Mouse (Mus musculus) megakaryocyte-erythroid progenitor cell, adult 5-6 weeks (primary cell): ENCODE results near the gene Comt. TPM values are rescaled to one million over a fixed set of nuclear protein-coding genes. Genes with fewer than 3 reads are reported as not detected.
A peak's percentile ranks its signal among the peaks of the same experiment; 100 is the strongest.

ENCODE experiments used
- ATAC-seq: replicated peaks from 2 replicates; pipeline ENCODE4 v1.8.0; 2016; ENCODE audit warnings: mild to moderate bottlenecking, inconsistent platforms; ENCODE audit not compliant: severe bottlenecking, poor library complexity, low FRiP score, low TSS enrichment
- total RNA-seq, 2 experiments: library from RNA; stranded (forward) in 1 of 2; stranded (reverse) in 1 of 2; fragments of 200-1000, 215-1000 nt in 1 of 2; fragments of >200 nt in 1 of 2; fragmentation: Nextera tagmentation in 1 of 2; gene quantifications; 2 replicates each; pipeline ENCODE4 v1.2.3; 2014 to 2017

The Comt gene
- total RNA-seq, 2 experiments from 2014 or later: 59.7 to 105 TPM

GRCm38 (mm10) chr16:18378489-18378888 is 48.2 kb downstream of the Comt start:
- ATAC-seq: no peak

GRCm38 (mm10) chr16:18377203-18377602 is 49.4 kb downstream of the Comt start:
- 0 out of 2 replicates have a peak, but pooled peaks have one; percentile 30 for ATAC-seq

- peak; percentile 35 for ATAC-seq
Measured at GRCm38 (mm10) chr16:18376297-18376954, 50.2 kb downstream of the Comt start.

GRCm38 (mm10) chr16:18373632-18374031 is 53.0 kb downstream of the Comt start:
- no peak for ATAC-seq

GRCm38 (mm10) chr16:18370197-18370596 is 56.5 kb downstream of the Comt start:
- ATAC-seq: peak; percentile 84

GRCm38 (mm10) chr16:18366849-18367248 is 59.8 kb downstream of the Comt start:
- ATAC-seq: no peak

GRCm38 (mm10) chr16:18362948-18363347 is 63.7 kb downstream of the Comt start:
- no peak for ATAC-seq

GRCm38 (mm10) chr16:18360151-18360805 is 66.4 kb downstream of the Comt start:
- no peak for ATAC-seq

GRCm38 (mm10) chr16:18357977-18358376 is 68.7 kb downstream of the Comt start:
- no peak for ATAC-seq

GRCm38 (mm10) chr16:18356961-18357360 is 69.7 kb downstream of the Comt start:
- no peak for ATAC-seq

Other genes starting within 250 kb of the Comt start
- gene Ccdc188, start 209.0 kb downstream of the Comt start, total RNA-seq (2014; fragmentation: Nextera tagmentation): not detected in 2 replicates
- gene Ccdc188, start 209.0 kb downstream of the Comt start, total RNA-seq (2017): not detected in 2 replicates
- gene Zdhhc8, start 191.7 kb downstream of the Comt start, total RNA-seq (2014; fragmentation: Nextera tagmentation): 3.1 and 4.8 TPM in 2 replicates
- 0.56 and 4.5 TPM in 2 replicates for gene Zdhhc8, start 191.7 kb downstream of the Comt start, total RNA-seq (2017)
- gene Trmt2a, start 178.2 kb downstream of the Comt start, total RNA-seq (2014; fragmentation: Nextera tagmentation): 162 and 237 TPM in 2 replicates
- 56.6 and 73.7 TPM in 2 replicates for gene Trmt2a, start 178.2 kb downstream of the Comt start, total RNA-seq (2017)
- 485 and 544 TPM in 2 replicates for gene Ranbp1, start 178.1 kb downstream of the Comt start, total RNA-seq (2014; fragmentation: Nextera tagmentation)
- gene Ranbp1, start 178.1 kb downstream of the Comt start, total RNA-seq (2017): 572 and 765 TPM in 2 replicates
- gene Gm49776, start 168.5 kb downstream of the Comt start, total RNA-seq (2014; fragmentation: Nextera tagmentation): not detected in 2 replicates
- 0.47 TPM in 1 of 2 replicates, not detected in the other for gene Gm49776, start 168.5 kb downstream of the Comt start, total RNA-seq (2017)
- 77.7 and 78.5 TPM in 2 replicates for gene Dgcr8, start 137.6 kb downstream of the Comt start, total RNA-seq (2014; fragmentation: Nextera tagmentation)
- gene Dgcr8, start 137.6 kb downstream of the Comt start, total RNA-seq (2017): 47.5 and 78.3 TPM in 2 replicates
- 76.7 and 91.5 TPM in 2 replicates for gene Tango2, start 78.7 kb downstream of the Comt start, total RNA-seq (2014; fragmentation: Nextera tagmentation)
- gene Tango2, start 78.7 kb downstream of the Comt start, total RNA-seq (2017): 16.9 and 20.4 TPM in 2 replicates
- 14.0 and 16.5 TPM in 2 replicates for gene Arvcf, start 78.7 kb downstream of the Comt start, total RNA-seq (2014; fragmentation: Nextera tagmentation)
- gene Arvcf, start 78.7 kb downstream of the Comt start, total RNA-seq (2017): 14.3 and 19.4 TPM in 2 replicates
- 75.4 and 82.3 TPM in 2 replicates for gene Txnrd2, start 468 bp downstream of the Comt start, total RNA-seq (2014; fragmentation: Nextera tagmentation)
- gene Txnrd2, start 468 bp downstream of the Comt start, total RNA-seq (2017): 97.2 and 145 TPM in 2 replicates
- gene Gnb1l, start 71.9 kb upstream of the Comt start, total RNA-seq (2014; fragmentation: Nextera tagmentation): 14.6 and 17.1 TPM in 2 replicates
- 5.8 and 10.1 TPM in 2 replicates for gene Gnb1l, start 71.9 kb upstream of the Comt start, total RNA-seq (2017)
- 18.9 and 23.1 TPM in 2 replicates for gene Rtl10, start 72.0 kb upstream of the Comt start, total RNA-seq (2014; fragmentation: Nextera tagmentation)
- gene Rtl10, start 72.0 kb upstream of the Comt start, total RNA-seq (2017): 7.4 and 9.1 TPM in 2 replicates
- gene Tbx1, start 163.8 kb upstream of the Comt start, total RNA-seq (2014; fragmentation: Nextera tagmentation): not detected in 2 replicates
- gene Tbx1, start 163.8 kb upstream of the Comt start, total RNA-seq (2017): not detected in 2 replicates
- 0.72 and 0.87 TPM in 2 replicates for gene Gp1bb, start 195.6 kb upstream of the Comt start, total RNA-seq (2014; fragmentation: Nextera tagmentation)
- 1.6 and 3.4 TPM in 2 replicates for gene Gp1bb, start 195.6 kb upstream of the Comt start, total RNA-seq (2017)
- gene Gm49601, start 199.6 kb upstream of the Comt start, total RNA-seq (2014; fragmentation: Nextera tagmentation): not detected in 2 replicates
- gene Gm49601, start 199.6 kb upstream of the Comt start, total RNA-seq (2017): 0.80 TPM in 1 of 2 replicates, not detected in the other
- 0.64 TPM in 1 of 2 replicates, not detected in the other for gene Sept5, start 203.1 kb upstream of the Comt start, total RNA-seq (2014; fragmentation: Nextera tagmentation)
- gene Sept5, start 203.1 kb upstream of the Comt start, total RNA-seq (2017): 0.09 TPM in 1 of 2 replicates, not detected in the other